In genomic region chr14:25654401-25655197, GRCm38 (mm10) we compare ENCODE assay signal across 26 mouse cellular contexts. TPM values are rescaled to one million over a fixed set of nuclear protein-coding genes. Genes with fewer than 3 reads are reported as not detected.
DNase-seq lines count a peak whose midpoint lies in the region; ATAC-seq and TF ChIP-seq lines count a peak whose summit lies in the region.
"Had no signal": no experiment of that assay in that cellular context is flagged by ENCODE, and none has a peak within 500 bp of the region (broad histone marks: within the 10 kb centered on the region; RNA-seq: fewer than 3 reads in every experiment).

No protein-coding gene starts in this region.

- H3K4me3 ChIP-seq in hindbrain, embryonic 13.5 days = no peak overlapping the region
- no peak overlapping the region for H3K4me3 ChIP-seq in hindbrain, embryonic 10.5 days
- H3K4me3 ChIP-seq in midbrain, embryonic 12.5 days = no peak overlapping the region
- H3K4me3 ChIP-seq in midbrain, embryonic 16.5 days (ENCODE audit: low read depth, low read length) = no peak overlapping the region
- H3K4me3 ChIP-seq in cortical plate, adult 2 months (ENCODE audit: insufficient read depth, low read length) = no peak overlapping the region
- H3K4me3 ChIP-seq: embryonic facial prominence, embryonic 10.5 days; limb, embryonic 13.5 days; liver, embryonic 12.5 days; midbrain, embryonic 15.5 days; myocyte; neural tube, embryonic 13.5 days had no signal

- 93% methylated on average over 14 of the region's 14 CpGs for WGBS in hindbrain, embryonic 13.5 days
- 94% methylated on average over 14 of the region's 14 CpGs for WGBS in hindbrain, embryonic 10.5 days
- 94% methylated on average over 14 of the region's 14 CpGs for WGBS in midbrain, embryonic 12.5 days
- 97% methylated on average over 14 of the region's 14 CpGs for WGBS in midbrain, embryonic 16.5 days

- no peaks in the 10 kb centered on the region for H3K9me3 ChIP-seq in hindbrain, embryonic 13.5 days
- no peaks in the 10 kb centered on the region for H3K9me3 ChIP-seq in hindbrain, embryonic 10.5 days
- H3K9me3 ChIP-seq in midbrain, embryonic 12.5 days = no peaks in the 10 kb centered on the region
- no peaks in the 10 kb centered on the region for H3K9me3 ChIP-seq in midbrain, embryonic 16.5 days (replicated peaks; ENCODE audit: control insufficient read depth, low read length, poor library complexity, severe bottlenecking)
- H3K9me3 ChIP-seq: embryonic facial prominence, embryonic 10.5 days; limb, embryonic 13.5 days; liver, embryonic 12.5 days; midbrain, embryonic 15.5 days; neural tube, embryonic 13.5 days had no signal

- H3K27ac ChIP-seq in hindbrain, embryonic 13.5 days = no peak overlapping the region
- H3K27ac ChIP-seq in hindbrain, embryonic 10.5 days = no peak overlapping the region
- 0 out of 2 replicates have a peak overlapping the region, but pooled peaks have one; percentile 12 for H3K27ac ChIP-seq in midbrain, embryonic 12.5 days (replicated peaks)
- no peak overlapping the region for H3K27ac ChIP-seq in midbrain, embryonic 16.5 days (ENCODE audit: low read length)
- peak overlapping the region; percentile 71 for H3K27ac ChIP-seq in cortical plate, adult 2 months (ENCODE audit: insufficient read depth, low read length)
- H3K27ac ChIP-seq: embryonic facial prominence, embryonic 10.5 days; limb, embryonic 13.5 days; liver, embryonic 12.5 days; midbrain, embryonic 15.5 days; neural tube, embryonic 13.5 days had no signal

- peaks cover 100% of the 10 kb centered on the region for H3K36me3 ChIP-seq in hindbrain, embryonic 13.5 days
- peaks cover 100% of the 10 kb centered on the region for H3K36me3 ChIP-seq in hindbrain, embryonic 10.5 days
- H3K36me3 ChIP-seq in midbrain, embryonic 12.5 days = peaks cover 100% of the 10 kb centered on the region
- peaks cover 76% of the 10 kb centered on the region for H3K36me3 ChIP-seq in midbrain, embryonic 16.5 days (ENCODE audit: control insufficient read depth, insufficient read depth, low read length)

- no peaks in the 10 kb centered on the region for H3K27me3 ChIP-seq in hindbrain, embryonic 13.5 days
- H3K27me3 ChIP-seq in hindbrain, embryonic 10.5 days (ENCODE audit: insufficient read depth, poor library complexity, severe bottlenecking) = no peaks in the 10 kb centered on the region
- no peaks in the 10 kb centered on the region for H3K27me3 ChIP-seq in midbrain, embryonic 12.5 days
- no peaks in the 10 kb centered on the region for H3K27me3 ChIP-seq in midbrain, embryonic 16.5 days (ENCODE audit: control insufficient read depth, insufficient read depth, low read depth, low read length)
- H3K27me3 ChIP-seq: limb, embryonic 13.5 days; liver, embryonic 12.5 days; midbrain, embryonic 15.5 days; neural tube, embryonic 13.5 days had no signal

- no peaks in the 10 kb centered on the region for H3K4me1 ChIP-seq in hindbrain, embryonic 13.5 days (replicated peaks)
- H3K4me1 ChIP-seq in hindbrain, embryonic 10.5 days (replicated peaks) = no peaks in the 10 kb centered on the region
- H3K4me1 ChIP-seq in midbrain, embryonic 12.5 days = no peaks in the 10 kb centered on the region
- no peaks in the 10 kb centered on the region for H3K4me1 ChIP-seq in midbrain, embryonic 16.5 days (ENCODE audit: control insufficient read depth, insufficient read depth, low read length)
- peaks cover 9% of the 10 kb centered on the region for H3K4me1 ChIP-seq in cortical plate, adult 2 months (ENCODE audit: control insufficient read depth, insufficient read depth, low read length)
- H3K4me1 ChIP-seq: embryonic facial prominence, embryonic 10.5 days; limb, embryonic 13.5 days; liver, embryonic 12.5 days; midbrain, embryonic 15.5 days; neural tube, embryonic 13.5 days had no signal

- no peak for TF ChIP-seq CTCF in cortical plate, adult 2 months (IDR thresholded peaks at IDR 0.05; ENCODE audit: extremely low read depth, insufficient read depth, low read length)

- intact Hi-C loops in heart, postnatal 10 days (cut with DNase I) = no loop called here

- H3K9ac ChIP-seq in hindbrain, embryonic 13.5 days = no peak overlapping the region
- H3K9ac ChIP-seq in midbrain, embryonic 12.5 days (replicated peaks) = no peak overlapping the region
- no peak overlapping the region for H3K9ac ChIP-seq in midbrain, embryonic 16.5 days (ENCODE audit: low read depth, low read length)
- H3K9ac ChIP-seq: limb, embryonic 13.5 days; liver, embryonic 12.5 days; midbrain, embryonic 15.5 days; neural tube, embryonic 13.5 days had no signal

- no peak for DNase-seq in hindbrain, embryonic 10.5 days (ENCODE audit: low spot score)
- DNase-seq in left cerebral cortex, adult 9 months (ENCODE audit: low spot score in 2 of 2) = peak; percentile 52 to 73
- DNase-seq in heart, postnatal 10 days = no peak
- no peak for DNase-seq in adrenal gland, postnatal 14 days
- DNase-seq: adrenal gland, adult 2 months; cerebellum, adult 9-10 months; gastrocnemius, postnatal 14 days; heart, adult 11 months; kidney, adult 11 months; layer of hippocampus, postnatal 36 days; lung, adult 18-20 months; lung, postnatal 10 days; retina, postnatal 1 day; thymus, postnatal 14 days had no signal

- peak; percentile 26; the same call in 1 of the 2 replicates for TF ChIP-seq POLR2A in cortical plate, adult 2 months (IDR thresholded peaks at IDR 0.05; ENCODE audit: extremely low read depth, insufficient read depth, low read length)

- 0 out of 2 replicates have a peak, but pooled peaks have one; percentile 6 for ATAC-seq in hindbrain, embryonic 13.5 days (ENCODE audit: low FRiP score)
- no peak for ATAC-seq in midbrain, embryonic 12.5 days (ENCODE audit: low FRiP score, low read depth)
- no peak for ATAC-seq in midbrain, embryonic 16.5 days
- ATAC-seq: forebrain, embryonic 16.5 days; liver, embryonic 12.5 days; midbrain, embryonic 15.5 days had no signal

- H3K4me2 ChIP-seq in hindbrain, embryonic 13.5 days = no peak overlapping the region
- no peak overlapping the region for H3K4me2 ChIP-seq in midbrain, embryonic 12.5 days (replicated peaks)
- H3K4me2 ChIP-seq in midbrain, embryonic 16.5 days (ENCODE audit: low read length) = no peak overlapping the region
- H3K4me2 ChIP-seq: heart, embryonic 11.5 days; limb, embryonic 13.5 days; liver, embryonic 12.5 days; midbrain, embryonic 15.5 days; neural tube, embryonic 13.5 days had no signal

RNA-seq across cellular contexts. Expression of gene Ppif, which starts 39.4 kb away (rescaled TPM):
- polyA plus RNA-seq in hindbrain, embryonic 13.5 days (2015; fragmentation: Nextera tagmentation; extraction: Ambion mirVana) = 28.0 and 32.0 TPM in 2 replicates
- 47.3 and 55.7 TPM in 2 replicates for polyA plus RNA-seq in hindbrain, embryonic 10.5 days (2016; fragmentation: Nextera tagmentation; extraction: Ambion mirVana)
- polyA plus RNA-seq in midbrain, embryonic 12.5 days (2016; fragmentation: Nextera tagmentation; extraction: Ambion mirVana) = 28.7 and 29.7 TPM in 2 replicates
- 29.6 and 40.3 TPM in 2 replicates for polyA plus RNA-seq in midbrain, embryonic 16.5 days (2015; fragmentation: Nextera tagmentation; extraction: Ambion mirVana)
- polyA plus RNA-seq in cortical plate, adult 2 months (2012; rRNA removed) = 49.4 and 51.7 TPM in 2 replicates
- total RNA-seq in heart, postnatal 10 days (2021) = 100 to 1,000 TPM; 248 to 271 TPM
- total RNA-seq in adrenal gland, postnatal 14 days (2021) = 52.4 and 53.9 TPM in 2 replicates

Comparison
In these comparisons a context has a peak if more than half of its experiments do, and no peak if none do; other contexts are left out.
1. H3K27ac ChIP-seq: peak in midbrain, embryonic 12.5 days (single experiment) and cortical plate, adult 2 months (single experiment); none in hindbrain, embryonic 13.5 days (single experiment), hindbrain, embryonic 10.5 days (single experiment) and midbrain, embryonic 16.5 days (single experiment).
2. DNase-seq: peak in left cerebral cortex, adult 9 months (2 of 2); none in hindbrain, embryonic 10.5 days (single experiment), heart, postnatal 10 days (0 of 2) and adrenal gland, postnatal 14 days (single experiment).